Mouse (Mus musculus) embryonic facial prominence, embryonic 14.5 days (tissue): Measurements from ENCODE around the gene Arl4a. TPM values are rescaled to one million over a fixed set of nuclear protein-coding genes. Genes with fewer than 3 reads are reported as not detected.

ENCODE experiments used
- ATAC-seq: fragments of 200-750 bp; cut with Nextera tagmentation; 2 replicates; pipeline ENCODE4 v1.8.0; 2017; ENCODE audit warnings: low read depth, moderate number of reproducible peaks, moderate TSS enrichment
- DNase-seq: peaks from one replicate; pipeline ENCODE4 v3.0.0-alpha.2; 2015; ENCODE audit warnings: low spot score
- H3K27ac ChIP-seq: fragments of 300-500 bp; sonication (generic); replicated peaks from 2 replicates; pipeline ENCODE4 v1.5.1; 2014; ENCODE audit warnings: low read depth, mild to moderate bottlenecking, low read length, moderate library complexity
- H3K27me3 ChIP-seq: fragments of 300-500 bp; sonication (generic); replicated peaks from 2 replicates; pipeline ENCODE4 v1.6.1; 2014; ENCODE audit warnings: low read length; ENCODE audit not compliant: control insufficient read depth, insufficient read depth
- H3K36me3 ChIP-seq: fragments of 300-500 bp; sonication (generic); 2 replicates; pipeline ENCODE4 v1.6.1; 2014; ENCODE audit warnings: low read length, mixed read lengths; ENCODE audit not compliant: control insufficient read depth, insufficient read depth
- H3K4me1 ChIP-seq: fragments of 300-500 bp; sonication (generic); 2 replicates; pipeline ENCODE4 v1.6.1; 2014; ENCODE audit warnings: antibody characterized with exemption, low read length; ENCODE audit not compliant: control insufficient read depth, insufficient read depth
- H3K4me2 ChIP-seq: fragments of 300-500 bp; sonication (generic); 2 replicates; pipeline ENCODE4 v1.6.1; 2014; ENCODE audit warnings: low read depth, mild to moderate bottlenecking, low read length, moderate library complexity, mixed read lengths
- H3K4me3 ChIP-seq: fragments of 300-500 bp; sonication (generic); 2 replicates; pipeline ENCODE4 v1.5.1; 2014; ENCODE audit warnings: low read depth, mild to moderate bottlenecking, low read length
- H3K9ac ChIP-seq: fragments of 300-500 bp; sonication (generic); 2 replicates; pipeline ENCODE4 v1.6.1; 2014; ENCODE audit warnings: low read depth, mild to moderate bottlenecking, low read length, moderate library complexity, mixed read lengths
- H3K9me3 ChIP-seq: fragments of 300-500 bp; sonication (generic); 2 replicates; pipeline ENCODE4 v1.6.1; 2016; ENCODE audit warnings: low read length; ENCODE audit not compliant: control insufficient read depth
- WGBS: fragments of 180-500 bp; shearing (Covaris S2); extraction: QIAGEN DNeasy Blood & Tissue Kit; methylation state at CpG from one replicate; pipeline ENCODE4 v1.1.7; 2014; 5-methylcytosine and 5-hydroxymethylcytosine counted together
- polyA plus RNA-seq: library from polyadenylated mRNA; unstranded; fragments of >200 nt; fragmentation: Nextera tagmentation; extraction: Ambion mirVana; gene quantifications from 2 replicates; pipeline ENCODE4 v1.2.1, GENCODE M21; 2014

The Arl4a gene
- polyA plus RNA-seq, 1 experiment from 2014 or later, result 91.6 TPM

GRCm38 (mm10) chr12:39997651-39998050 lies 40.2 kb downstream of the Arl4a start:
- DNase-seq (no peak), ATAC-seq (no peak)
- H3K36me3 ChIP-seq, result no peaks in the 10 kb centered on the region
- H3K27me3 ChIP-seq, result no peaks in the 10 kb centered on the region
- no peaks in the 10 kb centered on the region for H3K4me1 ChIP-seq
- H3K9ac ChIP-seq, result no peak overlapping the region
- H3K27ac ChIP-seq, result no peak overlapping the region
- no peaks in the 10 kb centered on the region for H3K9me3 ChIP-seq
- no peak overlapping the region for H3K4me2 ChIP-seq
- no peak overlapping the region for H3K4me3 ChIP-seq
- WGBS, result 22% methylated on average over 4 of the region's 4 CpGs

DNA sequence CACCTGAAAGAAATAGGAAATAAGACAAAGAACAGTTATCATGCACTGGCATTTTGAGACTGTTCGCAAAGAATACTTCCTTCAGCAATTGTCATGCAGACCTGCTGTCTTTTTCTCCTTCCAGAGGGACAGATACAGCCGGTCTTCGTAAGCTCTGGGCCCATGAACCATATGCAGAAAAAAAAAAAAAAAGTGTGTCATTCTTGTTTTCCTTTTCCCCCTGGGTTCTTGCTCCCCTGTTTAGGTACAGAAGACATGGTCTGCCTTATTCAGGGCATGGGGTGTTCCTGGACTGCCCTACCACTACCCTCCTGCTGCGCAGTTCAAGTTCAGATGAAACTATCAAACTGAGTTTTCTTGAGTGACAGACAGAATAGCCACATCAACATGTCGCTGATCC lies 41.8 kb downstream of the Arl4a start:
- Histone ChIP-seq H3K4me3 (no peak overlapping the region), H3K36me3 (no peaks in the 10 kb centered on the region), H3K4me1 (no peaks in the 10 kb centered on the region), H3K4me2 (no peak overlapping the region), H3K27me3 (no peaks in the 10 kb centered on the region), H3K27ac (no peak overlapping the region), H3K9ac (no peak overlapping the region), H3K9me3 (no peaks in the 10 kb centered on the region)
- ATAC-seq, result no peak
- no peak for DNase-seq
- 82% methylated on average over 5 of the region's 5 CpGs for WGBS

GRCm38 (mm10) chr12:39995609-39996008 lies 42.2 kb downstream of the Arl4a start:
- H3K27me3 ChIP-seq, result no peaks in the 10 kb centered on the region

GRCm38 (mm10) chr12:39992767-39993302 lies 45.0 kb downstream of the Arl4a start:
- no peaks in the 10 kb centered on the region for H3K4me1 ChIP-seq
- H3K27ac ChIP-seq, result no peak overlapping the region
- H3K36me3 ChIP-seq, result no peaks in the 10 kb centered on the region
- no peak overlapping the region for H3K4me2 ChIP-seq
- ATAC-seq (no peak), DNase-seq (no peak)
- H3K27me3 ChIP-seq, result no peaks in the 10 kb centered on the region
- no peak overlapping the region for H3K9ac ChIP-seq
- no peaks in the 10 kb centered on the region for H3K9me3 ChIP-seq
- no peak overlapping the region for H3K4me3 ChIP-seq
- 67% methylated on average over 6 of the region's 6 CpGs for WGBS

More at GRCm38 (mm10) chr12:39995609-39996008, 42.2 kb downstream of the Arl4a start:
- Histone ChIP-seq H3K27ac (no peak overlapping the region), H3K4me3 (no peak overlapping the region), H3K4me2 (no peak overlapping the region), H3K4me1 (no peaks in the 10 kb centered on the region), H3K9me3 (no peaks in the 10 kb centered on the region), H3K9ac (no peak overlapping the region), H3K36me3 (no peaks in the 10 kb centered on the region)
- 69% methylated on average over 1 of the region's 1 CpGs for WGBS
- DNase-seq, result no peak
- ATAC-seq, result no peak

DNA sequence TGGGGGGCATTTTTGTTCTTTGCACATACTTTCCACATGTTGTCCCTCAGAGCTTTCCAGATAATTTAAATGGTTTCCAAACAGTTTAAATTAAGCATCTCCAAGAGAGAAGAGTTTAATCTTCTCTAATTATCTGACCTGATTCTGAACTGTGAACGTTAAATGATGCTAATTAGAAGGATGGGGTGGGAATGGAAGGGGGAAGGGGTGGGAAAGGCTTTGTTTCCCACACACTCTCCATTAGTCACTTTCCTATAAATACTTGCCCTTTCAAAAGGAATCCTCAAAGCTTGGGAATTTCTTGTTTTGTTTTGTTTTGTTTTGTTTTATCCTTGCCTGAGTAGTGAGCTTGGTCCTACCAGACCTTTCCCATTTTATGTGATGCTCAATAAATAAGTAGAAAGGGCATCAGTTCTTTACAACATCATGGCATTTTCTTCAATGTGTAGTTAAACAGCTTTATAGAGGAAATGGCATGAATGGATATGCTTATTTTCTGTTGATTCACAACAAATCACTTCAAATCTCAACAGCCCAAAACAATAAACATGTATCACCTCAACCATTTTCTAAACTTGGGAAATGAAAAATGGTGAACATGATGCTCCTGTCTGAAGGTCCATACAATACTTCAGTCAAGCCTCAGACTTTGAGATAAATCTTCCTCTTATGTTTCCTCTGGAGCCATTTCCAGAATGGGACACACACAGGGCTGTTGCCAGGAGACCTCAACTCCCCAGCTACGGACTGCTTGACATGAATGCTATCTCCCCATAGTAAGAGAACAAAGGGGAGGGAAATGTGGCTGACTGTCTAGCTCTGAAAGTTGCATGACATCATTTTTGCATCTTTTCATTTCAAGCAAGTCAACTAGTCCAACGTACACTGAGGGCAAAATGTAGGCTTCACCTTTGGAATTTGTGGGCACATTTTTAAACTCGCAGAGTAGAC lies 46.7 kb downstream of the Arl4a start:
- 62% methylated on average over 4 of the region's 4 CpGs for WGBS
- H3K4me2 ChIP-seq, result no peak overlapping the region
- DNase-seq (no peak), ATAC-seq (no peak)
- H3K9me3 ChIP-seq, result no peaks in the 10 kb centered on the region
- H3K4me1 ChIP-seq, result no peaks in the 10 kb centered on the region
- H3K27ac ChIP-seq, result no peak overlapping the region
- H3K4me3 ChIP-seq, result no peak overlapping the region
- H3K9ac ChIP-seq, result no peak overlapping the region
- H3K27me3 ChIP-seq, result no peaks in the 10 kb centered on the region
- H3K36me3 ChIP-seq, result no peaks in the 10 kb centered on the region

- H3K4me1 ChIP-seq, result no peaks in the 10 kb centered on the region
- H3K27ac ChIP-seq, result no peak overlapping the region
- H3K36me3 ChIP-seq, result no peaks in the 10 kb centered on the region
- no peak overlapping the region for H3K4me3 ChIP-seq
- no peaks in the 10 kb centered on the region for H3K27me3 ChIP-seq
- WGBS, result 85% methylated on average over 4 of the region's 4 CpGs
- H3K9me3 ChIP-seq, result no peaks in the 10 kb centered on the region
- DNase-seq, result no peak
- no peak overlapping the region for H3K9ac ChIP-seq
- no peak overlapping the region for H3K4me2 ChIP-seq
- no peak for ATAC-seq
These were observed 48.7 kb downstream of the Arl4a start for GRCm38 (mm10) chr12:39989136-39989535.

GRCm38 (mm10) chr12:39987177-39987576 lies 50.6 kb downstream of the Arl4a start:
- Histone ChIP-seq H3K27me3 (no peaks in the 10 kb centered on the region), H3K4me1 (no peaks in the 10 kb centered on the region), H3K27ac (no peak overlapping the region), H3K4me2 (no peak overlapping the region), H3K36me3 (no peaks in the 10 kb centered on the region), H3K9ac (no peak overlapping the region), H3K9me3 (no peaks in the 10 kb centered on the region), H3K4me3 (no peak overlapping the region)
- 80% methylated on average over 4 of the region's 4 CpGs for WGBS
- no peak for ATAC-seq
- DNase-seq, result no peak

- Histone ChIP-seq H3K27me3 (no peaks in the 10 kb centered on the region), H3K27ac (no peak overlapping the region), H3K36me3 (no peaks in the 10 kb centered on the region), H3K4me1 (no peaks in the 10 kb centered on the region), H3K9ac (no peak overlapping the region), H3K9me3 (no peaks in the 10 kb centered on the region), H3K4me3 (no peak overlapping the region), H3K4me2 (no peak overlapping the region)
- DNase-seq (no peak), ATAC-seq (no peak)
- WGBS, result 97% methylated on average over 7 of the region's 7 CpGs
These were observed 52.2 kb downstream of the Arl4a start for GRCm38 (mm10) chr12:39985639-39986038.
